Mouse (Mus musculus) MEL (cell line): Measurements from ENCODE around the gene Rps6ka4. TPM values are rescaled to one million over a fixed set of nuclear protein-coding genes. Genes with fewer than 3 reads are reported as not detected.

ENCODE experiments used
- DNase-seq: peaks from one replicate; pipeline ENCODE4 v3.0.0; 2011; ENCODE audit warnings: low read depth, low spot score
- H3K27ac ChIP-seq: 2 replicates; pipeline ENCODE4 v1.5.1; 2012; ENCODE audit warnings: low read depth, mild to moderate bottlenecking, control low read depth, low read length, moderate library complexity; ENCODE audit not compliant: control insufficient read depth
- H3K27me3 ChIP-seq, 2 experiments: fragments of 150-350 bp in 1 of 2; sonication (generic) in 1 of 2; 2 replicates each; pipeline ENCODE4 v1.6.1; 2012; ENCODE audit warnings: low read length in 2 of 2, mild to moderate bottlenecking in 2 of 2, improper control_type of control experiment in 1 of 2, moderate library complexity in 1 of 2; ENCODE audit not compliant: insufficient read depth in 2 of 2, control insufficient read depth in 1 of 2
- H3K36me3 ChIP-seq, 2 experiments: 2 replicates each; pipeline ENCODE4 v1.6.1; 2012 to 2014; ENCODE audit warnings: low read length in 2 of 2, improper control_type of control experiment in 1 of 2, inconsistent platforms in 1 of 2, mild to moderate bottlenecking in 1 of 2; ENCODE audit not compliant: insufficient read depth in 2 of 2, control insufficient read depth in 1 of 2
- H3K4me1 ChIP-seq, 2 experiments: fragments of 150-350 bp in 1 of 2; sonication (generic) in 1 of 2; 2 replicates each; pipeline ENCODE4 v1.6.1; 2012; ENCODE audit warnings: low read length in 2 of 2, improper control_type of control experiment in 1 of 2, mild to moderate bottlenecking in 1 of 2; ENCODE audit not compliant: insufficient read depth in 2 of 2, control insufficient read depth in 1 of 2
- H3K4me3 ChIP-seq, 2 experiments: fragments of 150-350 bp in 1 of 2; sonication (generic) in 1 of 2; 2 replicates each; pipeline ENCODE4 v1.5.1; 2012; ENCODE audit warnings: low read depth in 2 of 2, low read length in 2 of 2, mild to moderate bottlenecking in 2 of 2, moderate library complexity in 2 of 2, control low read depth in 1 of 2, improper control_type of control experiment in 1 of 2; ENCODE audit not compliant: control insufficient read depth in 1 of 2, insufficient read depth in 1 of 2
- H3K79me2 ChIP-seq: 2 replicates; pipeline ENCODE4 v1.6.1; 2012; ENCODE audit warnings: mild to moderate bottlenecking, low read length, moderate library complexity; ENCODE audit not compliant: control insufficient read depth, poor library complexity, insufficient read depth
- H3K9ac ChIP-seq: 2 replicates; pipeline ENCODE4 v1.6.1; 2012; ENCODE audit warnings: low read depth, mild to moderate bottlenecking, control low read depth, low read length, moderate library complexity; ENCODE audit not compliant: control insufficient read depth, poor library complexity, severe bottlenecking
- H3K9me3 ChIP-seq: fragments of 150-350 bp; sonication (generic); replicated peaks from 2 replicates; pipeline ENCODE4 v1.6.1; 2012; ENCODE audit warnings: mild to moderate bottlenecking, low read length, improper control_type of control experiment, moderate library complexity; ENCODE audit not compliant: insufficient read depth
- CHD1 ChIP-seq: IDR thresholded peaks from 2 replicates; pipeline ENCODE4 v1.6.1; 2012; ENCODE audit warnings: low read depth, mild to moderate bottlenecking, inconsistent platforms, low read length, improper control_type of control experiment
- CHD2 ChIP-seq: IDR thresholded peaks from 2 replicates; pipeline ENCODE4 v1.6.1; 2011; ENCODE audit warnings: low read length, improper control_type of control experiment
- CTCF ChIP-seq, 3 experiments: IDR thresholded peaks in 2 of 3; conservative IDR thresholded peaks in 1 of 3; 2 replicates each; pipeline ENCODE4 v1.5.1; 2011 to 2012; ENCODE audit warnings: low read length in 3 of 3, low read depth in 2 of 3, mild to moderate bottlenecking in 2 of 3, improper control_type of control experiment in 1 of 3, inconsistent platforms in 1 of 3, mixed read lengths in 1 of 3, moderate library complexity in 1 of 3; ENCODE audit not compliant: control insufficient read depth in 1 of 3, insufficient read depth in 1 of 3, poor library complexity in 1 of 3, severe bottlenecking in 1 of 3
- E2F4 ChIP-seq: IDR thresholded peaks from 2 replicates; pipeline ENCODE4 v1.6.1; 2011; ENCODE audit warnings: low read depth, low read length, improper control_type of control experiment, borderline replicate concordance
- ELF1 ChIP-seq: IDR thresholded peaks from 2 replicates; pipeline ENCODE4 v1.6.1; 2014; ENCODE audit warnings: low read depth, mild to moderate bottlenecking, inconsistent platforms, low read length, improper control_type of control experiment, moderate library complexity
- EP300 ChIP-seq, 2 experiments: IDR thresholded peaks; 2 replicates each; pipeline ENCODE4 v1.6.1; 2011; ENCODE audit warnings: improper control_type of control experiment in 2 of 2, low read length in 2 of 2, low read depth in 1 of 2, mild to moderate bottlenecking in 1 of 2
- GABPA ChIP-seq: IDR thresholded peaks from 2 replicates; pipeline ENCODE4 v1.6.1; 2012; ENCODE audit warnings: low read depth, mild to moderate bottlenecking, inconsistent platforms, low read length, improper control_type of control experiment, moderate library complexity
- GATA1 ChIP-seq: IDR thresholded peaks from 2 replicates; pipeline ENCODE4 v1.6.1; 2011; ENCODE audit warnings: low read depth, low read length, improper control_type of control experiment
- HCFC1 ChIP-seq: IDR thresholded peaks from 2 replicates; pipeline ENCODE4 v1.6.1; 2012; ENCODE audit warnings: low read depth, mild to moderate bottlenecking, inconsistent platforms, low read length, improper control_type of control experiment, moderate library complexity
- JUND ChIP-seq: IDR thresholded peaks from 2 replicates; pipeline ENCODE4 v1.6.1; 2011; ENCODE audit warnings: low read depth, mild to moderate bottlenecking, improper control_type of control experiment, low read length
- KAT2A ChIP-seq: conservative IDR thresholded peaks from 2 replicates; pipeline ENCODE4 v1.6.1; 2012; ENCODE audit warnings: low read depth, low read length, improper control_type of control experiment, inconsistent platforms
- MAFK ChIP-seq: IDR thresholded peaks from 2 replicates; pipeline ENCODE4 v1.6.1; 2011; ENCODE audit warnings: low read depth, mild to moderate bottlenecking, low read length, improper control_type of control experiment, borderline replicate concordance
- MAX ChIP-seq: IDR thresholded peaks from 2 replicates; pipeline ENCODE4 v1.6.1; 2011; ENCODE audit warnings: low read length, improper control_type of control experiment
- MEF2A ChIP-seq: IDR thresholded peaks from 2 replicates; pipeline ENCODE4 v1.6.1; 2014; ENCODE audit warnings: low read depth, mild to moderate bottlenecking, inconsistent platforms, low read length, improper control_type of control experiment; ENCODE audit not compliant: poor library complexity, insufficient replicate concordance, severe bottlenecking; ENCODE audit errors: extremely low read depth
- MXI1 ChIP-seq: IDR thresholded peaks from 2 replicates; pipeline ENCODE4 v1.6.1; 2011; ENCODE audit warnings: mild to moderate bottlenecking, low read depth, low read length, improper control_type of control experiment
- MYB ChIP-seq: IDR thresholded peaks from 2 replicates; pipeline ENCODE4 v1.6.1; 2011; ENCODE audit warnings: mild to moderate bottlenecking, low read depth, low read length, improper control_type of control experiment
- NELFE ChIP-seq: IDR thresholded peaks from 2 replicates; pipeline ENCODE4 v1.6.1; 2011; ENCODE audit warnings: low read depth, low read length, improper control_type of control experiment
- NRF1 ChIP-seq: IDR thresholded peaks from 2 replicates; pipeline ENCODE4 v1.6.1; 2014; ENCODE audit warnings: low read depth, mild to moderate bottlenecking, inconsistent platforms, low read length, improper control_type of control experiment, moderate library complexity; ENCODE audit not compliant: poor library complexity, insufficient read depth, severe bottlenecking
- POLR2A ChIP-seq, 2 experiments: IDR thresholded peaks; 2 replicates each; pipeline ENCODE4 v1.6.1; 2011 to 2012; ENCODE audit warnings: low read length in 2 of 2, mild to moderate bottlenecking in 2 of 2, control low read depth in 1 of 2, improper control_type of control experiment in 1 of 2, low read depth in 1 of 2, moderate library complexity in 1 of 2; ENCODE audit not compliant: control insufficient read depth in 1 of 2, insufficient read depth in 1 of 2, poor library complexity in 1 of 2
- POLR2AphosphoS2 ChIP-seq: IDR thresholded peaks from 2 replicates; pipeline ENCODE4 v1.6.1; 2011; ENCODE audit warnings: low read length, improper control_type of control experiment
- POLR2AphosphoS5 ChIP-seq: IDR thresholded peaks from 2 replicates; pipeline ENCODE4 v1.6.1; 2012; ENCODE audit warnings: low read depth, borderline replicate concordance, mild to moderate bottlenecking, inconsistent platforms, low read length, moderate library complexity, mixed read lengths
- RAD21 ChIP-seq: IDR thresholded peaks from 2 replicates; pipeline ENCODE4 v1.6.1; 2011; ENCODE audit warnings: mild to moderate bottlenecking, low read depth, low read length, improper control_type of control experiment
- RCOR1 ChIP-seq: IDR thresholded peaks from 2 replicates; pipeline ENCODE4 v1.6.1; 2012; ENCODE audit warnings: low read depth, mild to moderate bottlenecking, inconsistent platforms, low read length, improper control_type of control experiment
- SIN3A ChIP-seq: IDR thresholded peaks from 2 replicates; pipeline ENCODE4 v1.6.1; 2012; ENCODE audit warnings: low read length, improper control_type of control experiment, inconsistent platforms
- TAL1 ChIP-seq: IDR thresholded peaks from 2 replicates; pipeline ENCODE4 v1.6.1; 2012; ENCODE audit warnings: mild to moderate bottlenecking, inconsistent platforms, low read length, moderate library complexity, mixed read lengths
- TBP ChIP-seq: IDR thresholded peaks from 2 replicates; pipeline ENCODE4 v1.8.0; 2011; ENCODE audit warnings: low read depth, low read length, improper control_type of control experiment
- TCF12 ChIP-seq: IDR thresholded peaks from 2 replicates; pipeline ENCODE4 v1.6.1; 2014; ENCODE audit warnings: low read depth, mild to moderate bottlenecking, inconsistent platforms, low read length, improper control_type of control experiment, moderate library complexity
- UBTF ChIP-seq: IDR thresholded peaks from 2 replicates; pipeline ENCODE4 v1.6.1; 2012; ENCODE audit warnings: low read depth, mild to moderate bottlenecking, inconsistent platforms, low read length, improper control_type of control experiment, moderate library complexity, borderline replicate concordance; ENCODE audit not compliant: insufficient read depth
- USF1 ChIP-seq: IDR thresholded peaks from 2 replicates; pipeline ENCODE4 v1.6.1; 2014; ENCODE audit warnings: low read depth, mild to moderate bottlenecking, inconsistent platforms, low read length, improper control_type of control experiment, moderate library complexity
- USF2 ChIP-seq, 2 experiments: IDR thresholded peaks; 2 replicates each; pipeline ENCODE4 v1.6.1; 2011 to 2012; ENCODE audit warnings: improper control_type of control experiment in 2 of 2, low read length in 2 of 2, borderline replicate concordance in 1 of 2, inconsistent platforms in 1 of 2, low read depth in 1 of 2, mild to moderate bottlenecking in 1 of 2; ENCODE audit not compliant: insufficient read depth in 1 of 2
- ZC3H11A ChIP-seq: IDR thresholded peaks from 2 replicates; pipeline ENCODE4 v1.6.1; 2012; ENCODE audit warnings: low read depth, mild to moderate bottlenecking, inconsistent platforms, low read length, improper control_type of control experiment
- ZKSCAN1 ChIP-seq: IDR thresholded peaks from 2 replicates; pipeline ENCODE4 v1.6.1; 2012; ENCODE audit warnings: low read depth, mild to moderate bottlenecking, inconsistent platforms, low read length, improper control_type of control experiment, moderate library complexity
- ZMIZ1 ChIP-seq: IDR thresholded peaks from 2 replicates; pipeline ENCODE4 v1.6.1; 2012; ENCODE audit warnings: low read depth, mild to moderate bottlenecking, inconsistent platforms, low read length, improper control_type of control experiment, moderate library complexity
- ZNF384 ChIP-seq: IDR thresholded peaks from 2 replicates; pipeline ENCODE4 v1.6.1; 2012; ENCODE audit warnings: low read depth, mild to moderate bottlenecking, inconsistent platforms, low read length, improper control_type of control experiment
- polyA plus RNA-seq, 2 experiments: library from polyadenylated mRNA; stranded (reverse) in 1 of 2; unstranded in 1 of 2; fragments of >175 nt in 1 of 2; fragments of >200 nt in 1 of 2; gene quantifications; 2 replicates each; pipeline versions ENCODE4 v1.2.1 to v1.2.4; 2012; ENCODE audit warnings: low replicate concordance in 2 of 2, low read depth in 1 of 2; ENCODE audit not compliant: insufficient read length in 2 of 2, insufficient read depth in 1 of 2, missing spikeins in 1 of 2
- total RNA-seq: library from RNA; depleted of rRNA; stranded (reverse); fragments of 300-350 nt; gene quantifications from 2 replicates; pipeline ENCODE4 v1.2.3, GENCODE M21; 2012

Gene Rps6ka4
- total and polyA plus RNA-seq, 3 experiments: 4.7 to 7.3 TPM; not detected in 1

- TF ChIP-seq UBTF (no peak), CHD2 (no peak), TCF12 (no peak), USF1 (no peak)
Measured at GRCm38 (mm10) chr19:6871574-6872271, 31.3 kb upstream of the Rps6ka4 start (continued).

- Histone ChIP-seq H3K4me3 (peak overlapping the region; percentile 69 to 92), H3K4me1 (peaks cover 0 to 9% of the 10 kb centered on the region in 2 experiments; a peak in 2 of 4 replicates), H3K27me3 (no peaks in the 10 kb centered on the region), H3K27ac (peak overlapping the region; percentile 80), H3K9me3 (no peaks in the 10 kb centered on the region), H3K9ac (peak overlapping the region; percentile 80), H3K79me2 (no peaks in the 10 kb centered on the region), H3K36me3 (peaks cover 0 to 5% of the 10 kb centered on the region in 2 experiments; a peak in 2 of 4 replicates)
- DNase-seq: peak; percentile 84
- TF ChIP-seq MEF2A: no peak
- TF ChIP-seq RAD21: no peak
- TF ChIP-seq NELFE: peak; percentile 41
- 0 out of 2 replicates have a peak, but pooled peaks have one; percentile 20 for TF ChIP-seq KAT2A
- no peak for TF ChIP-seq TAL1
- TF ChIP-seq POLR2AphosphoS5: no peak
- TF ChIP-seq MXI1: peak; percentile 83
- TF ChIP-seq NRF1: no peak
- peak; percentile 66; the same call in 1 of the 2 replicates for TF ChIP-seq MAX
- peak; percentile 90 for TF ChIP-seq SIN3A
- TF ChIP-seq ZKSCAN1: no peak
- peak in 1 of 2 experiments; percentile 51; a peak in 2 of 4 replicates for TF ChIP-seq POLR2A (IDR thresholded peaks at IDR 0.05; ENCODE audit: control insufficient read depth in 1 of 2, insufficient read depth in 1 of 2, low read depth in 1 of 2, low read length in 2 of 2, poor library complexity in 1 of 2)
- no peak for TF ChIP-seq ZC3H11A
- 0 out of 2 replicates have a peak, but pooled peaks have one; percentile 2 for TF ChIP-seq GATA1
- no peak for TF ChIP-seq MYB
- no peak for TF ChIP-seq GABPA
- 0 out of 2 replicates have a peak, but pooled peaks have one; percentile 44 for TF ChIP-seq TCF12
- no peak for TF ChIP-seq USF2 (IDR thresholded peaks at IDR 0.05; ENCODE audit: borderline replicate concordance in 1 of 2, insufficient read depth in 1 of 2, low read depth in 1 of 2, low read length in 2 of 2)
- TF ChIP-seq HCFC1: peak; percentile 70
- 0 out of 2 replicates have a peak, but pooled peaks have one; percentile 32 for TF ChIP-seq TBP
- no peak for TF ChIP-seq CHD1
- TF ChIP-seq EP300 (IDR thresholded peaks at IDR 0.05; ENCODE audit: low read depth in 1 of 2, low read length in 2 of 2): peak; percentile 33 to 62; a peak in 3 of 4 replicates
- TF ChIP-seq RCOR1: no peak
- peak; percentile 84 for TF ChIP-seq ELF1
- TF ChIP-seq E2F4: no peak
- TF ChIP-seq POLR2AphosphoS2: no peak
- no peak for TF ChIP-seq CTCF (IDR thresholded peaks at IDR 0.05 in 2 of 3, conservative IDR thresholded peaks at IDR 0.05 in 1 of 3; ENCODE audit: control insufficient read depth in 1 of 3, insufficient read depth in 1 of 3, low read depth in 2 of 3, low read length in 3 of 3, poor library complexity in 1 of 3, severe bottlenecking in 1 of 3)
- no peak for TF ChIP-seq ZMIZ1
- no peak for TF ChIP-seq MAFK
- TF ChIP-seq ZNF384: no peak
- no peak for TF ChIP-seq JUND
Measured at GRCm38 (mm10) chr19:6869355-6869754, 28.9 kb upstream of the Rps6ka4 start.
